Mouse (Mus musculus) E14TG2a.4 (cell line): Measurements from ENCODE around the gene Zbtb8a.

Experiments
- CTCF ChIP-seq: conservative IDR thresholded peaks from 2 replicates; pipeline ENCODE4 v1.5.1; 2014; ENCODE audit warnings: low read length
- NANOG ChIP-seq: IDR thresholded peaks from 2 replicates; pipeline ENCODE4 v1.6.1; 2014; ENCODE audit warnings: borderline replicate concordance, low read length, mixed read lengths
- POU5F1 ChIP-seq: IDR thresholded peaks from 2 replicates; pipeline ENCODE4 v1.6.1; 2014; ENCODE audit warnings: low read length, borderline replicate concordance

DNA sequence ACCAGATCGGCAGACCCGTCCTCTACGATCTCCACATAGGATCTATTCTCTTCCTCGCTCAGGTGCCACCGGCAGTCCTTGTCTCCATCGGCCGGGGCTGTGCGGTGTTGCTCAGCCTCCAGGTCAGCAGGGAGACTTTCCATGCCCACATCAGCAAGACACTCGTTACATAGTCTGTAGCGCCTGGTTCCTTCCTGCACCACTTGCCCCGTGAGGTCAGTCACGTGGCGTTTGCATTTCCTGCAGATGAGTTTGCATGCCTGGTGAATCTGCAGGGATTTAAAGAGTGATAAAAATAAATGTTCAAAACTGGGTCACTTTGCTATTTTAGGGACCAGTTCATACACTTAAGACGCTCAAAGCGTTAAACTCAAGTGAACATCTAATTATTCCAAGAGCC, 23.7 kb downstream of the Zbtb8a start:
- TF ChIP-seq CTCF (no peak), POU5F1 (no peak), NANOG (no peak)
